Mouse (Mus musculus): Measurements from ENCODE around the gene Ccdc3.

DNA sequence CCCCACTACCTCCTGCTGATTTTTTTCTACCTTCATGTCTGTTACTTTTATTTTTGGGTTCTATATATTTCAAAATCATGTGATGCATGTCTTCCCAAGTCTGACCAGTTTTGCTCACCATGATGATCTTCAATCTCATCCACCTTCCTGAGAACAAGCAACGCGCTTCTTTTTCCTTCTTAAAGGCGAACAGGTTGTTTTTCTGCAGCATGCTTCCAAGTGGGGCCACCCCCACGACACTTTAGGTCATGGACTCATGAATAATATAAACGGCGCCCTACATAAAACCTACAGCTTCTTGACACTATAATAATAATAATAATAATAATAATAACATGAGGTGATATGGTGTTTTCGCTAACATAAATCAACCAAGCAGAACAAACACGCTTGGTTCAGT is 23.2 kb upstream of the Ccdc3 start:
- no peak for TF ChIP-seq CTCF (conservative IDR thresholded peaks at IDR 0.05; ENCODE audit: low read length)
- no peak for TF ChIP-seq NANOG (IDR thresholded peaks at IDR 0.05; ENCODE audit: borderline replicate concordance, low read length)
- TF ChIP-seq POU5F1 (IDR thresholded peaks at IDR 0.05; ENCODE audit: borderline replicate concordance, low read length): no peak
